Mouse (Mus musculus): Measurements from ENCODE around the gene Gm20388.

- TF ChIP-seq GATA1 (IDR thresholded peaks at IDR 0.05; ENCODE audit: low read length) (no peak), TAL1 (IDR thresholded peaks at IDR 0.05; ENCODE audit: low read length) (no peak)
Measured at GRCm38 (mm10) chr8:124304141-124304540, 4393.5 kb downstream of the Gm20388 start.

Data from erythroblast, embryonic 14.5 days (primary cell).